Mouse (Mus musculus) small intestine, adult 2 months (tissue): ENCODE data around the gene Btbd8.

Experiments
- CTCF ChIP-seq: fragments of 200-500 bp; IDR thresholded peaks from 2 replicates; pipeline ENCODE4 v1.5.1; 2012; ENCODE audit warnings: low read depth, mild to moderate bottlenecking, control low read depth, inconsistent platforms, low read length, moderate library complexity, mixed read lengths; ENCODE audit not compliant: insufficient replicate concordance, insufficient read length; ENCODE audit errors: extremely low read depth
- POLR2A ChIP-seq: fragments of 200-500 bp; IDR thresholded peaks from 2 replicates; pipeline ENCODE4 v1.6.1; 2012; ENCODE audit warnings: low read depth, mild to moderate bottlenecking, control low read depth, inconsistent platforms, low read length, moderate library complexity

- TF ChIP-seq CTCF (no peak), POLR2A (no peak)
These were observed 110.6 kb downstream of the Btbd8 start for GRCm38 (mm10) chr5:107548444-107548843.
